Mouse (Mus musculus) ES-Bruce4 (cell line): Measurements from ENCODE around the gene Atp6v0d1.

Source experiments
- CTCF ChIP-seq: IDR thresholded peaks from one replicate; pipeline ENCODE4 v1.8.1; 2011; ENCODE audit warnings: low read depth, low read length
- POLR2A ChIP-seq: IDR thresholded peaks from one replicate; pipeline ENCODE4 v1.8.1; 2011; ENCODE audit warnings: low read length; ENCODE audit not compliant: insufficient read depth

- TF ChIP-seq POLR2A (no peak), CTCF (no peak)
Observed at GRCm38 (mm10) chr8:105575538-105575937, 9.7 kb upstream of the Atp6v0d1 start.
